Mouse (Mus musculus) heart, embryonic 11.5 days (tissue): ENCODE results near the gene Cops7a. TPM values are rescaled to one million over a fixed set of nuclear protein-coding genes. Genes with fewer than 3 reads are reported as not detected.

Experiments
- ATAC-seq: fragments of 200-750 bp; cut with Nextera tagmentation; replicated peaks from 2 replicates; pipeline ENCODE4 v1.8.0; 2017; ENCODE audit warnings: moderate library complexity; ENCODE audit not compliant: insufficient number of reproducible peaks, low FRiP score, low TSS enrichment
- H3K27ac ChIP-seq: fragments of 300-500 bp; sonication (generic); 2 replicates; pipeline ENCODE4 v1.5.1; 2014; ENCODE audit warnings: mild to moderate bottlenecking, low read depth, low read length
- H3K27me3 ChIP-seq: fragments of 300-500 bp; sonication (generic); 2 replicates; pipeline ENCODE4 v1.6.1; 2014; ENCODE audit warnings: mild to moderate bottlenecking, low read length, mixed read lengths; ENCODE audit not compliant: control insufficient read depth, insufficient read depth
- H3K36me3 ChIP-seq: fragments of 300-500 bp; sonication (generic); 2 replicates; pipeline ENCODE4 v1.6.1; 2014; ENCODE audit warnings: mild to moderate bottlenecking, low read length, moderate library complexity, mixed read lengths; ENCODE audit not compliant: control insufficient read depth, insufficient read depth
- H3K4me1 ChIP-seq: fragments of 300-500 bp; sonication (generic); 2 replicates; pipeline ENCODE4 v1.6.1; 2014; ENCODE audit warnings: low read length; ENCODE audit not compliant: control insufficient read depth, insufficient read depth
- H3K4me2 ChIP-seq: fragments of 300-500 bp; sonication (generic); 2 replicates; pipeline ENCODE4 v1.6.1; 2014; ENCODE audit warnings: mild to moderate bottlenecking, moderate library complexity
- H3K4me3 ChIP-seq: fragments of 300-500 bp; sonication (generic); 2 replicates; pipeline ENCODE4 v1.5.1; 2014; ENCODE audit warnings: low read depth, low read length
- H3K9ac ChIP-seq: fragments of 300-500 bp; sonication (generic); 2 replicates; pipeline ENCODE4 v1.6.1; 2014; ENCODE audit warnings: mild to moderate bottlenecking, low read depth, low read length, moderate library complexity
- H3K9me3 ChIP-seq: fragments of 300-500 bp; sonication (generic); replicated peaks from 2 replicates; pipeline ENCODE4 v1.6.1; 2016; ENCODE audit warnings: low read length; ENCODE audit not compliant: control insufficient read depth
- WGBS: fragments of 180-500 bp; shearing (Covaris S2); extraction: QIAGEN DNeasy Blood & Tissue Kit; methylation state at CpG from one replicate; pipeline ENCODE4 v1.1.7; 2014; ENCODE audit not compliant: insufficient replicate concordance; 5-methylcytosine and 5-hydroxymethylcytosine counted together
- polyA plus RNA-seq: library from polyadenylated mRNA; unstranded; fragments of >200 nt; fragmentation: Nextera tagmentation; extraction: Ambion mirVana; gene quantifications from 2 replicates; pipeline ENCODE4 v1.2.1, GENCODE M21; 2014

Cops7a gene
- polyA plus RNA-seq, 1 experiment from 2014 or later = 134 TPM

DNA sequence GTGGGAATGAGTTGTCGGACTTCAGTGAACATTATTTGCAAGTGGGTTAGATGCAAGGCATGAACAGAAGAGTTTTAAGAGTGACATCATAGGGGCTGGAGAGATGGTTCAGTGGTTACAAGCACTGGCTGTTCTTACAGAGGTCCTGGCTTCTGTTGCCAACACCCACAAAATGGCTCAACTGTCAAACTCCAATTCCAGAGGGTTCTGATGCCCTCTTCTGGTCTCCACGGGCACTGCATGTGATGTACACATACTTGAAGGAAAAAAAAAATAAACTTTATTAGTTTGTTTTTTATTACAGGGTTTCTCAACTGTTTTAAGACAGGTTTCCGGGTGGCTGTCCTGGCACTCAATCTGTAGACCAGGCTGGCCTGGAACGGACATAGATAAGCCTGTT lies 2.4 kb upstream of the Cops7a start:
- no peak overlapping the region for H3K27ac ChIP-seq
- WGBS = 62% methylated on average over 4 of the region's 4 CpGs
- H3K4me2 ChIP-seq = no peak overlapping the region
- H3K27me3 ChIP-seq = no peaks in the 10 kb centered on the region; the same call in 1 of the 2 replicates
- no peak for ATAC-seq
- H3K4me1 ChIP-seq = peaks cover 6% of the 10 kb centered on the region
- no peak overlapping the region for H3K9ac ChIP-seq
- no peak overlapping the region for H3K4me3 ChIP-seq
- no peaks in the 10 kb centered on the region for H3K9me3 ChIP-seq
- no peaks in the 10 kb centered on the region for H3K36me3 ChIP-seq

GRCm38 (mm10) chr6:124966466-124967118 lies 1.3 kb upstream of the Cops7a start:
- H3K4me2 ChIP-seq = peak overlapping the region; percentile 95
- no peaks in the 10 kb centered on the region for H3K9me3 ChIP-seq
- H3K4me1 ChIP-seq = peaks cover 6% of the 10 kb centered on the region
- peak overlapping the region; percentile 70 for H3K4me3 ChIP-seq
- no peaks in the 10 kb centered on the region for H3K36me3 ChIP-seq
- no peak for ATAC-seq
- WGBS = 95% methylated on average over 7 of the region's 7 CpGs
- no peak overlapping the region for H3K9ac ChIP-seq
- no peak overlapping the region for H3K27ac ChIP-seq
- no peaks in the 10 kb centered on the region; the same call in 1 of the 2 replicates for H3K27me3 ChIP-seq

- Histone ChIP-seq H3K9ac (peak overlapping the region; percentile 86), H3K9me3 (no peaks in the 10 kb centered on the region), H3K4me2 (peak overlapping the region; percentile 95), H3K36me3 (peaks cover 4% of the 10 kb centered on the region), H3K27ac (peak overlapping the region; percentile 85), H3K27me3 (no peaks in the 10 kb centered on the region), H3K4me3 (peak overlapping the region; percentile 70), H3K4me1 (peaks cover 6% of the 10 kb centered on the region)
- 15% methylated on average over 15 of the region's 15 CpGs for WGBS
- no peak for ATAC-seq
Measured at GRCm38 (mm10) chr6:124965747-124966146, 409 bp upstream of the Cops7a start.

DNA sequence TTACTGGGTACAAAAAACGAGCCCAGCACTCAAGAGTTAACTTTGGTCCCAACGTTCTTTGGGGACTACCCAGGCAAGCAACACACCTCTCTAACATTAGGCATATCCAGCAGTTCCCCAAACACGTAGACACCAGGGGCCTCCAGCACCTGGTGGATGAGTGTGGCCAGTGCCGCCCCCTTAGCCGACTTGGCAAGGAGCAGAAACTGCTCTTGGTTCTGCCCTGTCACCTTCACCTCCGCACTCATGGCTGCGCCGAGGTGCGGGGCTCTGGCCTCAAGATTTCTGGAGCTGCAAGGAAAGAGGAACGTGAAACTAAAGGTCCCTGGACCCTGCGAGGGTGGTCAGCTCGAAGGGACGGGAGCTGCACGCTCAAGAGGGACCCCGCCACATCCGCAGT lies 700 bp downstream of the Cops7a start:
- peak; percentile 3; the same call in 1 of the 2 replicates for ATAC-seq
- Histone ChIP-seq H3K4me1 (peaks cover 6% of the 10 kb centered on the region), H3K36me3 (peaks cover 8% of the 10 kb centered on the region), H3K4me3 (peak overlapping the region; percentile 70), H3K27ac (peak overlapping the region; percentile 85; the same call in 1 of the 2 replicates), H3K27me3 (no peaks in the 10 kb centered on the region), H3K9me3 (no peaks in the 10 kb centered on the region), H3K9ac (peak overlapping the region; percentile 86), H3K4me2 (peak overlapping the region; percentile 95)
- 36% methylated on average over 16 of the region's 16 CpGs for WGBS

DNA sequence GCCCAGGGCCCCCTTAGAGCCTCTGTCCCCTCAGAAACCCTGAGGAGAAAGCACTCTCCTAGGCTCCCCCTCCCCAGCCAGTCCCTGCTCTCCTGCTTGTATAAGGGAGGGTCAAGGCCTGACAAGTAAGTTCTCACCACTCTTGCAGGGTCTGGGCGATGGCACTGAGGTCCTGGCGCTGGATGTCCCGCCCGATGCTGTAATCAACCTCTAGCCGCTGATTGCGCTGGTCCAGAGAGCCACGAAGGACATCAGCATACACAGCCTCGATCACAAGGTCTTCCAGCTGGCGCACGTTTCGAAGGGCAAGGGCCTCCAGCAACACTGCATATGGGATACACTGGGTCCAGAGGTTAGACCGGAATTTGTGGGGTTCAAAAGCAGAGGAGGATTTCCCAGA lies 4.3 kb downstream of the Cops7a start:
- 93% methylated on average over 12 of the region's 12 CpGs for WGBS

GRCm38 (mm10) chr6:124959960-124960359 lies 5.4 kb downstream of the Cops7a start:
- H3K4me1 ChIP-seq = peaks cover 6% of the 10 kb centered on the region
- no peak overlapping the region for H3K4me2 ChIP-seq
- H3K36me3 ChIP-seq = peaks cover 20% of the 10 kb centered on the region
- 93% methylated on average over 13 of the region's 13 CpGs for WGBS
- no peak for ATAC-seq
- H3K27ac ChIP-seq = no peak overlapping the region
- H3K9me3 ChIP-seq = no peaks in the 10 kb centered on the region
- H3K9ac ChIP-seq = no peak overlapping the region
- no peaks in the 10 kb centered on the region for H3K27me3 ChIP-seq
- no peak overlapping the region for H3K4me3 ChIP-seq

More for the DNA sequence above, 4.3 kb downstream of the Cops7a start:
- Histone ChIP-seq H3K4me2 (no peak overlapping the region), H3K27ac (no peak overlapping the region), H3K4me1 (peaks cover 6% of the 10 kb centered on the region), H3K27me3 (no peaks in the 10 kb centered on the region), H3K4me3 (no peak overlapping the region), H3K9ac (no peak overlapping the region), H3K36me3 (peaks cover 20% of the 10 kb centered on the region), H3K9me3 (no peaks in the 10 kb centered on the region)
- ATAC-seq = no peak

GRCm38 (mm10) chr6:124958127-124958526 lies 7.2 kb downstream of the Cops7a start:
- Histone ChIP-seq H3K9me3 (no peaks in the 10 kb centered on the region), H3K27me3 (no peaks in the 10 kb centered on the region), H3K36me3 (peaks cover 20% of the 10 kb centered on the region), H3K9ac (no peak overlapping the region), H3K4me2 (no peak overlapping the region), H3K27ac (no peak overlapping the region), H3K4me3 (no peak overlapping the region), H3K4me1 (no peaks in the 10 kb centered on the region)
- 85% methylated on average over 3 of the region's 3 CpGs for WGBS
- ATAC-seq = no peak

DNA sequence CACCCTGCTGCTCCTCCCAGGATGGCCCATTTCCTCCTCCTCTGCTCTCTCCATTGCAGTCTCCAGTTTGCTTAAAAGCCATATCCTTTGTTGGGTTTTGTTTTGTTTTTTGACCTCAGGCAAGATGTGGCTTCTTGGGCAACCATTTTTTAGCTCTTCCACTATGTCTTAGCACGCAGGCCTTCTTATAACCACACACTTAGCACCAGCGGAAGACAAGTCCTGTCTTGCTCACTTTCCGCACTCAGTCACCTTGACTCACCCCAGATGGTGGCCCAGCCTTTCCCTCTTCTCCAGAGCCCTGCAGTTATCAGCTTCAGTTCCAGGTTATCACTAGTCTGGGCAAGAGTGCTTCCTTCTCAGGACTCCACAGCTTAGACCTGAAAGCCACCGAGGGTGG lies 10.1 kb downstream of the Cops7a start:
- WGBS = 86% methylated on average over 4 of the region's 4 CpGs
- H3K4me3 ChIP-seq = no peak overlapping the region
- peaks cover 12% of the 10 kb centered on the region for H3K36me3 ChIP-seq

More for the DNA sequence above, 10.1 kb downstream of the Cops7a start:
- no peak for ATAC-seq
- no peaks in the 10 kb centered on the region for H3K27me3 ChIP-seq
- H3K27ac ChIP-seq = no peak overlapping the region
- H3K4me2 ChIP-seq = no peak overlapping the region
- no peaks in the 10 kb centered on the region for H3K9me3 ChIP-seq
- H3K4me1 ChIP-seq = no peaks in the 10 kb centered on the region
- H3K9ac ChIP-seq = no peak overlapping the region
